Mouse (Mus musculus): ENCODE measurements at regions not wholly inside any gene's neighbourhood (a gene's known extent, or its start where the extent isn't known, plus 50 kb on each side); places are given as distances from the start of the nearest gene placed in this dataset.

DNA sequence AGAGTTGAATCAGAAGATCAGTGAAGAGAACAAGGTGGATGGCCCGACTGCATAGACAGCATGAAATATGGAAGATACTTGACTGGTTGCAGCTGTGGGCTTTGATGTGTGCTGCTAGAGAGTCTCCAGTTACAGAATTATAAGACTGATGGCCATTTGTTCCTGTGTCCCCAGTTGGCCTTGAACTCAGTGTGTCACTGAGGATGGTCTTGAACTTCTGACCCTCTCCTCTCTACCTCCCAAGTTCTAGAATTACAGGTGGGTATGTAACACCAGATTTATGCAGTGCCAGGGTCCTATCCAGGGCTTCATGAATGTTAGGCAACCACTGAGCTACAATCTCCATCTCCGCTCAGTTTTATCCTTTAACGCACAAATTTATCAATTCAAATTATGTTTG, 146.1 kb downstream of the Basp1 start:
- DNase-seq (ENCODE audit: low spot score) (no peak), ATAC-seq (no peak)
- Histone ChIP-seq H3K9ac (replicated peaks; ENCODE audit: low read depth) (no peak overlapping the region), H3K9me3 (ENCODE audit: low read length) (no peaks in the 10 kb centered on the region), H3K36me3 (ENCODE audit: insufficient read depth, low read length) (no peaks in the 10 kb centered on the region), H3K4me1 (ENCODE audit: insufficient read depth, low read depth, low read length) (no peaks in the 10 kb centered on the region; the same call in 1 of the 2 replicates), H3K27ac (ENCODE audit: low read length) (no peak overlapping the region), H3K4me2 (replicated peaks; ENCODE audit: low read depth, low read length) (no peak overlapping the region), H3K27me3 (replicated peaks; ENCODE audit: insufficient read depth, low read length) (no peaks in the 10 kb centered on the region), H3K4me3 (ENCODE audit: low read depth, low read length) (no peak overlapping the region)
- 75% methylated on average over 3 of the region's 3 CpGs for WGBS
- TF ChIP-seq EP300 (IDR thresholded peaks at IDR 0.05), result no peak
- TF ChIP-seq CTCF (IDR thresholded peaks at IDR 0.05), result no peak

DNA sequence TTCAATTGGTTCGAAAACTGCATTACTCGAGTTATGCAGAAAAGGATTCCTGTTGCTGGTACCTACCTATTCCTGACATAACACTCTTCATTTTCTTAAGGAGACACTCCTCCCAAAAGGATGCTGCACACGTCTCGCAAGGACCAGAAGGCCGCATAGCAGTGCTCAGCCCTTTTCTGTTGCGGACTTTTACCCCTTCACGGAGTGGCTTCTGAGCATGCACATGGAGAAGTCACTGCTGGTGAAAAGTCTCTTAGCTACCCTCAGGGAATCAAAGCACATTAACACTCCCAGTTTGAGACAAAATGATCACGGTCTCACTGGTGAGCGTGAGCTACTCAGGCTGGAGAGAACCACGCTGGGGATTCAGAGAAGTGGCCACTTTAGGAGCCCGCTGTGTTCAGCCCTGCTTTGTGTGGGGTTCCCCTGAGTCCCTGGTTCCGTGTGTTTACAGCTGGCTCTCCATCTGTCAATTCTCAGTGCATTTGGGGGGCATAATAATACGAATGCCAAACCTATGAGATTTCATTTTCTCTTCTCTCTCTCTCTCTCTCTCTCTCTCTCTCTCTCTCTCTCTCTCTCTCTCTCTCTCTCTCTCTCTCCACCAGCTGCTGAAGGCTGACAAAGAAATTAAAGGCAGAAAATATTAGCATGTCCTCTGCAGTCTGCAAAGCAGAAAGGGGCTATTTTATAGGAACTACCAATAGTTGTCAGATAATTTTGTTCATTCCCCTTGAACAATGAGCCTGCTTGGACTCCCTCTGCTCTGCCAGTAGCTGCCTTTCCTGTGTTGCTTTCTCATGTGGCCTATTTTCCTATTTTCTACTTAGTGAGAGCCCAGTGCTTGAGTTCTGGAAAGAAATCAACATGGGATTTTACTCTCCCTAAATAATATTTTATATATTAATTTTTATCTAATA, 160.7 kb downstream of the Basp1 start:
- Histone ChIP-seq H3K9me3 (ENCODE audit: low read length) (no peaks in the 10 kb centered on the region), H3K4me3 (ENCODE audit: low read depth, low read length) (no peak overlapping the region)
- 70% methylated on average over 13 of the region's 13 CpGs for WGBS

DNA sequence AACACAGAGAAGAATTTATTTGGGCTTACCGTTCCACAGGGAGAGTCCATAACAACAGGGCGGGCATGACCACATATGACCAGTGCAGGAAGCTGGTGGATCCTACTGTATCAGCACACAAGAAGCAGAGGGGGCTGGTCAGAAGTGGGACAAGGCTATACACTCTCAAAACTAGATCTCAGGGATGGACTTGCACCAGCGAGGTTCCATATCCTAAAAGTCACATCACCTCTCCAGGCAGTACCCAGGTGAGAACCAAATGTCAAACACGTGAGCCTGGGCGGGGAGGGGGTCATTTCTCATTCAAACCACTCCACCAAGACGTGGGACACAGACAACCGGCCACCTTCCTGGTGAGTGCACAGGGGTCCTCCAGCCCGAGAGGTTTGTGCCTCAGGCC, 167.9 kb downstream of the Basp1 start:
- no peak overlapping the region for H3K4me2 ChIP-seq (replicated peaks; ENCODE audit: low read depth, low read length)
- no peak for DNase-seq (ENCODE audit: low spot score)
- TF ChIP-seq EP300 (IDR thresholded peaks at IDR 0.05), result no peak
- H3K4me3 ChIP-seq (ENCODE audit: low read depth, low read length), result no peak overlapping the region
- no peak for ATAC-seq
- H3K27me3 ChIP-seq (replicated peaks; ENCODE audit: insufficient read depth, low read length), result no peaks in the 10 kb centered on the region
- 93% methylated on average over 8 of the region's 8 CpGs for WGBS
- H3K36me3 ChIP-seq (ENCODE audit: insufficient read depth, low read length), result no peaks in the 10 kb centered on the region
- H3K9me3 ChIP-seq (ENCODE audit: low read length), result no peaks in the 10 kb centered on the region
- no peak overlapping the region for H3K9ac ChIP-seq (replicated peaks; ENCODE audit: low read depth)
- H3K4me1 ChIP-seq (ENCODE audit: insufficient read depth, low read depth, low read length), result no peaks in the 10 kb centered on the region
- H3K27ac ChIP-seq (ENCODE audit: low read length), result no peak overlapping the region

More for the DNA sequence above, 160.7 kb downstream of the Basp1 start:
- Histone ChIP-seq H3K9ac (replicated peaks; ENCODE audit: low read depth) (no peak overlapping the region), H3K4me1 (ENCODE audit: insufficient read depth, low read depth, low read length) (no peaks in the 10 kb centered on the region), H3K4me2 (replicated peaks; ENCODE audit: low read depth, low read length) (no peak overlapping the region), H3K27me3 (replicated peaks; ENCODE audit: insufficient read depth, low read length) (no peaks in the 10 kb centered on the region), H3K36me3 (ENCODE audit: insufficient read depth, low read length) (no peaks in the 10 kb centered on the region), H3K27ac (ENCODE audit: low read length) (no peak overlapping the region)
- DNase-seq (ENCODE audit: low spot score), result no peak
- ATAC-seq, result no peak
- TF ChIP-seq EP300 (IDR thresholded peaks at IDR 0.05), result no peak
- TF ChIP-seq CTCF (IDR thresholded peaks at IDR 0.05), result no peak

DNA sequence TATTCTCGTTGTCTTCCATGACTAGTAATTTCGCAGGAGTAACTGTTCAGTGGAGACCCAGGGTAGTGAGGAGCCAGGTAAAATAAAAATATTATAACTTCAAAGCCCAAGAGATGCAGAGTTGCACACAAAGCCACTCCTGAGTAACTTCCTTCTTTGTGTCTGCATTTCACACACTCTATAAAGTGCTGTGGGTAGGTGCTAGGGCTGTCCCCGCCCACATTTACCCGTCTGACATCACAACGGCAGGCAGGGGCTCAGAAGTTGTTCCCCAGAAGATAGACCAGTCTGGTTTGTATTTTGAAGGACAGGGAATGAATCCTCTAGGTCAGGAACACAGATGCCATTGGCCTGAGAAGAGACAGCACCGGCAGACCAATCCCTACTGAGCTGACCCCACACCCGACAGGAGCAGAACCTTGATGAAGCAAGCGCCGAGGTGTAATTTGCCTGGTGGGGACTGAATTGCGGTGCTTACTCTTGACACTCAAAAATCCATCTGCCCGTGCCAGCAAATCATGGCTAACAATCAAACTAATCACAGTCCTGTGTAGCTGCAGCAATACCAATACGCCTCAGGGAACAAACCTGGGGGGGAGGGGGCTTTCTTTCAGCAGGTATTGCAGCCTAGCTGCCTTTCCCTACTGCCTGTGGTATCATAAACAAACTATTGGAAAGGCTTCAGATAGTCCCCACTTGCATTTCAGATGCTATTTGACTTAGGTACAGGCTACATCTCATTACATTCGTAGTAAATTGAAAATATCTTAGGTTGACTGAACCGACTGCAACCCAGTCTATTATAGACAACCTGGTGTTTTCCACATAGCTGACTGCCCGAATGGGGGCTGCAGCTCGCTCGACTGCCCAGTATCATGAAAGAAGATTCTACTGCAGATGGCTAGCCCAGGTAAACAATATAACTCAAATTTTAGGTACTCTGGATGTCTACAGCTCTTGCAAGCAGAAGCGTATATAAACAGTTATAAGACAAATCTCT, 175.6 kb downstream of the Basp1 start:
- Histone ChIP-seq H3K4me2 (replicated peaks; ENCODE audit: low read depth, low read length) (no peak overlapping the region), H3K4me1 (ENCODE audit: insufficient read depth, low read depth, low read length) (no peaks in the 10 kb centered on the region), H3K9ac (replicated peaks; ENCODE audit: low read depth) (no peak overlapping the region), H3K9me3 (ENCODE audit: low read length) (no peaks in the 10 kb centered on the region), H3K36me3 (ENCODE audit: insufficient read depth, low read length) (no peaks in the 10 kb centered on the region), H3K4me3 (ENCODE audit: low read depth, low read length) (no peak overlapping the region), H3K27me3 (replicated peaks; ENCODE audit: insufficient read depth, low read length) (no peaks in the 10 kb centered on the region), H3K27ac (ENCODE audit: low read length) (no peak overlapping the region)
- no peak for ATAC-seq
- no peak for TF ChIP-seq EP300 (IDR thresholded peaks at IDR 0.05)
- no peak for TF ChIP-seq CTCF (IDR thresholded peaks at IDR 0.05)
- DNase-seq (ENCODE audit: low spot score), result no peak
- 73% methylated on average over 18 of the region's 18 CpGs for WGBS

DNA sequence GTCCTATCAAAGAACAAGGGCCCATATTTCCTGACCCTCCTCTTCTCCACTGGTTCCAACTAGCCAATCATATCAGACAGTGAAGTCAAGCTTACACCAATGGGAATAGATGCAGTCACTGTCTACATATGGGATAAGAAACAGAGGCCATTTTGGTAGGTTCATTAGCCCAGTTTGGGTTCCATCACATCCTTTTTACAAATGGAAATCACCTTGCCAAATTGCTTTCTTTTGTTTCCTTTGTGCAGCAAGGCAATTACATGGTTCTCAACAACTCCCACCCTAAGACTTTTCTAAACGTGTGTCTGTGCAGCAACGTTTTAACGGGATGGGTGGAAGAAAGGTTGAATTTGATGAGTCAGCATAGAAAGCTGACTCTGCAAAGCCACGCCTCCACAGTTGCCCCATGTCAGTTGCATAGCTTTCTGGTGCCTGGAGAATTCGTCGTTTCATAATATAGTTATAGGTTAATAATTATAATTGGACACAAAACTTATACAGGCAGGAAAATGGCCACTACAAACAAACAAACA, 177.3 kb downstream of the Basp1 start:
- WGBS, result 71% methylated on average over 6 of the region's 6 CpGs
- Histone ChIP-seq H3K9me3 (ENCODE audit: low read length) (no peaks in the 10 kb centered on the region), H3K27me3 (replicated peaks; ENCODE audit: insufficient read depth, low read length) (no peaks in the 10 kb centered on the region), H3K9ac (replicated peaks; ENCODE audit: low read depth) (no peak overlapping the region), H3K4me2 (replicated peaks; ENCODE audit: low read depth, low read length) (no peak overlapping the region), H3K27ac (ENCODE audit: low read length) (no peak overlapping the region), H3K36me3 (ENCODE audit: insufficient read depth, low read length) (no peaks in the 10 kb centered on the region), H3K4me3 (ENCODE audit: low read depth, low read length) (no peak overlapping the region), H3K4me1 (ENCODE audit: insufficient read depth, low read depth, low read length) (no peaks in the 10 kb centered on the region)
- ATAC-seq (no peak), DNase-seq (ENCODE audit: low spot score) (no peak)
- TF ChIP-seq EP300 (IDR thresholded peaks at IDR 0.05) (no peak), CTCF (IDR thresholded peaks at IDR 0.05) (no peak)
